Mouse (Mus musculus): ENCODE measurements around the gene Zfpm1. TPM values are rescaled to one million over a fixed set of nuclear protein-coding genes. Genes with fewer than 3 reads are reported as not detected.
"Not testable (repeated sequence)": the region's sequence is repeated elsewhere in the genome, so short reads cannot be mapped to it uniquely, and the experiment has no call there.

Gene Zfpm1
- total RNA-seq, 2 experiments from 2014 or later, result 14.1 to 15.6 TPM

DNA sequence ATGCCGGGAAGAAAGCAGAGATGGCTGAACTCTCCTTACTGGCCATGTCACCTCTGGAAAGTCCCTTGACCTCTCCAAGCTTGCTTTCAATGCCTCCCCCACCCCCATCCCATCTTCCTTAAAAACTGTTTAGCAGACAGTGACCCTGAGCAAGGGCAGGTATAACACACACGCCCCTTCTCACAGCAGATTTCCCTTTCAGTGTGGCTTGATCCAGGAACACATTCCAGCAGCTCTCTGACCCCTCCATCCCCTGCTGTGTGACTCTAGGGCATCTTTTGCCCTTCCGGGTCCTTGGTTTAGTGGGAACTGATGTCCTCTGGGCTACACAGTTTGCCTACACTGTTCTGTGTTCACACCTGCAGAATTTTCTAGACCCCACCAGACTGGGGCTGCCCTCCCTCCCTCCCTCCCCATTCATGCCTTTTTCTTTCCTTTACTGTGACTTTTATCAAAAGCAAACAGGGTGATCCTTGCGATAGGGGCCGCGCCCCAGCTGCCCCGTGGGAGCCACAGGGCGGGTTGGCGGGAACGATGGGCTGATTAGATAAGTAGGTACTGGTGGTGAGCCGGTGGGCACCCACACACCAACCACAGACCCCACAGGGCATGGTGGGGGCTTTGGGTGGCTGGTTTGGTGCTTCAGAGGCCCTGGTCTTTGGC, 37.2 kb downstream of the Zfpm1 start:
- no peak for DNase-seq (ENCODE audit: extremely low spot score in 1 of 2, low spot score in 2 of 2)

GRCm38 (mm10) chr8:122319708-122320075, 37.8 kb downstream of the Zfpm1 start:
- intact Hi-C loops (cut with DNase I), result no loop called here
- no peak for DNase-seq (ENCODE audit: extremely low spot score in 1 of 2, low spot score in 2 of 2)

More for the DNA sequence above, 37.2 kb downstream of the Zfpm1 start:
- intact Hi-C loops (cut with DNase I), result no loop called here

- intact Hi-C loops (cut with DNase I), result no loop called here
- DNase-seq (ENCODE audit: extremely low spot score in 1 of 2, low spot score in 2 of 2), result no peak
Measured at GRCm38 (mm10) chr8:122320541-122320940, 38.6 kb downstream of the Zfpm1 start.

GRCm38 (mm10) chr8:122321455-122321921, 39.5 kb downstream of the Zfpm1 start:
- DNase-seq (ENCODE audit: extremely low spot score in 1 of 2, low spot score in 2 of 2), result no peak
- intact Hi-C loops (cut with DNase I), result no loop called here

- DNase-seq (ENCODE audit: extremely low spot score in 1 of 2, low spot score in 2 of 2), result no peak
- intact Hi-C loops (cut with DNase I), result no loop called here
Measured at GRCm38 (mm10) chr8:122322126-122322525, 40.2 kb downstream of the Zfpm1 start.

DNA sequence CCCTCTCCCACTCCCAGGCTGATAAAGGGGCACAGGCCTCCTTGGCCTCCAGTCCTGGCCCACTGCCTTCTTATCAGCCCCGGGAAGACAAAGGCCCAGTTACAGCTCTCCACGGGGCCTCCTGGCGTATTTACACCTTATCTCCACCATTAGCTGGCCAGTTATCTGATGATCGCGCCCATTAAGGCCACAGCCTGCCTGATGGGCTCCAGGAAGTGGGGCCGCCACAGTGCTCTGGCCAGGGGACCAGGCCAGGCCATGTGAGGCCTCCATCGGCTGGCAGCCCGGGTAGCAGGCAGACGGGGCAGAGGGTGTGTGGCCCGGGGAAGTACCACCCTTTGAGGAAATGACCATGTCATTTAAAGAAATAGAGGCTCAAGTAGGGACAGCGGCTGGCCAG, 40.9 kb downstream of the Zfpm1 start:
- DNase-seq (ENCODE audit: extremely low spot score in 1 of 2, low spot score in 2 of 2), result no peak
- intact Hi-C loops (cut with DNase I), result no loop called here

DNA sequence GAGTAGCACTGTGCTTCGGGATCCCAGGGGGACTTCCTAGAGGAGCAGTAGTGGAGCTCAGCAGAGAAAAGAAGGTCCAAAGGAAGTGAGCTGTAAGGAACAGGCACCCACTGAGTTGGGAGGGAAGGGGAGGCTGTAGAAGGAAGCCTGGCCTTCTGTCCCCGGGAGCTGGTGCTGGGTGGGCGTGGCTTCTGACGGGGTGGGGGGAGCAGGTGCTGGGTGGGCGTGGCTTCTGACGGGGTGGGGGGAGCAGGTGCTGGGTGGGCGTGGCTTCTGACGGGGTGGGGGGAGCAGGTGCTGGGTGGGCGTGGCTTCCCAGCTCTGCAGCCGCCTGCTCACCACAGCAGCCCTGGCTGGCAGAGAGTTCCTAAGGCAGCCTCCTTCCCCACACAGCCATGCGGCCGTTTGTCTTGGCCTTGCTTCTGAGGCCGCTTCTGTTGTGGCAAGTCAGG, 42.0 kb downstream of the Zfpm1 start:
- DNase-seq (ENCODE audit: extremely low spot score in 1 of 2, low spot score in 2 of 2), result peak in 1 of 2 experiments; percentile 76
- intact Hi-C loops (cut with DNase I), result not testable (repeated sequence)

- intact Hi-C loops (cut with DNase I), result no loop called here
- DNase-seq (ENCODE audit: extremely low spot score in 1 of 2, low spot score in 2 of 2), result no peak
Measured at GRCm38 (mm10) chr8:122325196-122325595, 43.3 kb downstream of the Zfpm1 start.

DNA sequence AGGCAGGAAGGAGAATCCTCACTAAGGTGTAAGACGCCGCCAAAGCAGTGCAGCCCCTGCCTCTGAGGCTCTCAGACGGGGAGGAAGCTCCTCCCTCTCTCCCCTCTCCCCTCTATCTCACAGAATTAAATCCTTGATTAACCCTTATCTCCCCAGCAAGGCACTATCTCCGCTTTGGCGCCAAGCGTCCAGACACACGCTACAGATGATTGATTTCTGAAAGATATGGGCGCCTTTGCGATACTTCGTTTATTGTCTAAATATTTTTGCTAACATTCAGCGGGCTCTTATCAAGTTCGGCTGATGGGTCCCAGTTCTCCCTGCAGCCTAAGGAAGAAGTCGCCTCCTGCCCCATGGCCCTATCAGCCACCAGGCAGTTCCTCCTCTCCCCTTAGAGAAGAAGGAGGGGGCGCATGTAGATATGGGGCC, 44.2 kb downstream of the Zfpm1 start:
- intact Hi-C loops (cut with DNase I), result no loop called here
- DNase-seq (ENCODE audit: extremely low spot score in 1 of 2, low spot score in 2 of 2), result no peak

GRCm38 (mm10) chr8:122329072-122329471, 47.1 kb downstream of the Zfpm1 start:
- DNase-seq (ENCODE audit: extremely low spot score in 1 of 2, low spot score in 2 of 2), result no peak
- intact Hi-C loops (cut with DNase I), result no loop called here

DNA sequence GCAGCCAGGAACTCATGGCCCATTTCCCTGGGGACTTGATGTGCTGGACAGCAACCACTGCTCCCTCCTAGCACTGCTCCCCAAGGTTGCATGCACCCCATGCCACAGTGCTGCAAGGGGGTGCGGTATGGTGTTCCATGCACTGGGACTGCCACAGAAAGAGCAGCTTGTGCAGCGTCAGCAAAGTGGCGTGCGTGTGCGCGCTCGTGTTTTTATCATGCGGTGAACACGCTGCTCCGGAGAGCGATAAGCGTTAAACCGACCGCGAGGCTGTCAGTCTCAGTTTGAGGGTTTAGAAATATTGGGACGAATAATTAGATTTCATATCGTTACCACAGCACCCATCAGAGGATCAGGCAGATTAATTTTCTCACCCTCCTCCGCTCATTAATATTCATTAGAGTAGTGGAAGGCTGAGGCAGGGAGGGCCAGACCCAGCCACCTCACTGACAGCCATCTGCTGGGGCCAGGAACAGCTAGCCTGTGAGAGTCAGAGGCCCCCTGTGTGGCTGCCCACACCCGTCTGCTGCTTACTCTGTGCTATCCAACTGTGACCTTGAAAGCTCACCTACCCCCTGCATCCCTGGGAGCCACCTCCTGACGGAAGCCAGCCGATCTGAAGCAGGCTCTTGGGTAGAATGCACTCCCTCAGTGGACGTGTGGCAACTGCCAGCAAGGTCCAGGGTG, 47.8 kb downstream of the Zfpm1 start:
- DNase-seq (ENCODE audit: extremely low spot score in 1 of 2, low spot score in 2 of 2), result no peak
- intact Hi-C loops (cut with DNase I), result loop anchor here (5.0 kb wide), 1 partner anchor 347 kb away; no protein-coding TSS in a partner anchor

- DNase-seq (ENCODE audit: extremely low spot score in 1 of 2, low spot score in 2 of 2), result no peak
- intact Hi-C loops (cut with DNase I), result loop anchor here (5.0 kb wide), 1 partner anchor 348 kb away; no protein-coding TSS in a partner anchor
Measured at GRCm38 (mm10) chr8:122330446-122331133, 48.6 kb downstream of the Zfpm1 start.

DNA sequence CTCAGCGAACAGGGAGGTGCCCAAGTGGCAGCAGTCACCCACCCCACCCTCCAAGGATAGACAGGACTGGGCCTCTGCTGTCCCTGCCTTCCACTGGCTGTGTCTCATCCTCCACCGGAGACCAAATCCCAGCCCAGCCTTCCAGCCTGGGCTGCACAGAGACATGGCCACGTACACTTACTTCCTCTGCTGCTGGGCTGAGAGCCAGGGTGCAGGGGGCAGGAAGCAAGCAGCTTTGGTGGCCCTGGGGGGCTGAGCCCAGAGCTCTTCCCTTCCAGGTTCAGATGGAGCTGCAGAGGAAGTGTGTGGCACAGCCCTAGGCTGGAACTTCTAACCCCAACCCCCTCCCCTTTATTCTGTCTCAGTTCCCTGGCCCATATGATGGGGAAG, 49.2 kb downstream of the Zfpm1 start:
- intact Hi-C loops (cut with DNase I), result loop anchor here (5.0 kb wide), 1 partner anchor 349 kb away; no protein-coding TSS in a partner anchor
- peak in 1 of 2 experiments; percentile 89 for DNase-seq (ENCODE audit: extremely low spot score in 1 of 2, low spot score in 2 of 2)

DNA sequence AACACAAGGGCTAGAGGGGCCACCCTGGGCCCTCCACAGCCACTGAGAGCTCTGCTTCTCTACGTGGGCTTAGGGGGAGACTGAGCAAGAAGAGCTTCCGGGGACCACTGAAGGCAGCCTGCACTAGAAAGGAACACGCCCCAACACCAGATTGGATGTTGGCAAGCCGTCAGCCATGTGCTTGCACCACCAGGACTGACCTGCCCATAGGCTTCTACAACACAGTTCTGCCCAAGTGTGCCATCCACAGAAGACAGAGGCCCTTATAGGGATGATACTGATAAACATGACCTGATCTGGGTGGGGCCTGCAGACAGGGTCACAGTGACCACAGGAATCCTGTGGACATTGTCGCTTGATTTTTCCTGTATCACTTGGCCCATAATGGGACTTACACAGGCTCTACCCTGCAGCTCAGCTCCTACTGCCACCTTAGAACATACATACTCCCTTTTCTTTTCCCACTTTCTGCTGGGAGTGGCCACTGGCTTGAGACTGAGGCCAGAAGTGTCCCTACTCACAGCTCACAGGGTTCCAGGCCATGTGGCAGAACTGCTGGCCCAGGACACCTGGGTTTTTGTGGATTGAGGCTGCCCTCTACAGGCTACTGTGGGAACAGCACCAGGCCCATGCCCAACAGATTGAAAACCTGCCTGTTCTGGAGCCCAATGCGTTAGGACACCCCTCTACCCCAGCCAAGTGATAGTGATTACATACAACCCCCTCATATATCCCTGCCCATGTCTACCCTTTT, 51.0 kb downstream of the Zfpm1 start:
- DNase-seq (ENCODE audit: extremely low spot score in 1 of 2, low spot score in 2 of 2), result peak; percentile 69 to 79

GRCm38 (mm10) chr8:122333531-122333930, 51.6 kb downstream of the Zfpm1 start:
- intact Hi-C loops (cut with DNase I), result loop anchor here (1.0 to 5.0 kb wide), 2 partner anchors 60 to 351 kb away; no protein-coding TSS in a partner anchor
- no peak for DNase-seq (ENCODE audit: extremely low spot score in 1 of 2, low spot score in 2 of 2)

More for the DNA sequence above, 51.0 kb downstream of the Zfpm1 start:
- intact Hi-C loops (cut with DNase I), result loop anchor here (1.0 to 5.0 kb wide), 2 partner anchors 60 to 351 kb away; no protein-coding TSS in a partner anchor

- intact Hi-C loops (cut with DNase I), result loop anchor here (5.0 kb wide), 2 partner anchors 37 to 353 kb away; no protein-coding TSS in a partner anchor
- DNase-seq (ENCODE audit: extremely low spot score in 1 of 2, low spot score in 2 of 2), result no peak
Measured at GRCm38 (mm10) chr8:122334791-122335490, 53.0 kb downstream of the Zfpm1 start.

- no peak for DNase-seq (ENCODE audit: extremely low spot score in 1 of 2, low spot score in 2 of 2)
- intact Hi-C loops (cut with DNase I), result loop anchor here (5.0 kb wide), 1 partner anchor 37 kb away; no protein-coding TSS in a partner anchor
Measured at GRCm38 (mm10) chr8:122335638-122336250, 53.8 kb downstream of the Zfpm1 start.

Measured in left cerebral cortex, postnatal 10 days (tissue).